Mouse (Mus musculus): Measurements from ENCODE around the gene Tctn1. TPM values are rescaled to one million over a fixed set of nuclear protein-coding genes. Genes with fewer than 3 reads are reported as not detected.

Gene Tctn1
- total RNA-seq, 2 experiments from 2014 or later = 3.7 to 6.5 TPM

GRCm38 (mm10) chr5:122249281-122249680, 15.0 kb downstream of the Tctn1 start:
- ATAC-seq (replicated peaks; ENCODE audit: poor library complexity) = no peak

- no peak for ATAC-seq (replicated peaks; ENCODE audit: poor library complexity)
These were observed 16.3 kb downstream of the Tctn1 start for GRCm38 (mm10) chr5:122247934-122248333.

- no peak for ATAC-seq (replicated peaks; ENCODE audit: poor library complexity)
These were observed 16.7 kb downstream of the Tctn1 start for GRCm38 (mm10) chr5:122247529-122247928.

- ATAC-seq (replicated peaks; ENCODE audit: poor library complexity) = no peak
These were observed 17.6 kb downstream of the Tctn1 start for GRCm38 (mm10) chr5:122246547-122247167.

GRCm38 (mm10) chr5:122245186-122245585, 19.1 kb downstream of the Tctn1 start:
- peak; percentile 24; the same call in 1 of the 2 replicates for ATAC-seq (replicated peaks; ENCODE audit: poor library complexity)

GRCm38 (mm10) chr5:122243781-122244523, 20.3 kb downstream of the Tctn1 start:
- no peak for ATAC-seq (replicated peaks; ENCODE audit: poor library complexity)

- peak; percentile 73 for ATAC-seq (replicated peaks; ENCODE audit: poor library complexity)
These were observed 21.6 kb downstream of the Tctn1 start for GRCm38 (mm10) chr5:122242521-122243123.

- ATAC-seq (replicated peaks; ENCODE audit: poor library complexity) = no peak
These were observed 23.3 kb downstream of the Tctn1 start for GRCm38 (mm10) chr5:122240989-122241388.

- no peak for ATAC-seq (replicated peaks; ENCODE audit: poor library complexity)
These were observed 23.7 kb downstream of the Tctn1 start for GRCm38 (mm10) chr5:122240521-122240920.

GRCm38 (mm10) chr5:122239618-122240017, 24.6 kb downstream of the Tctn1 start:
- no peak for ATAC-seq (replicated peaks; ENCODE audit: poor library complexity)

GRCm38 (mm10) chr5:122237200-122237599, 27.1 kb downstream of the Tctn1 start:
- ATAC-seq (replicated peaks; ENCODE audit: poor library complexity) = no peak

- no peak for ATAC-seq (replicated peaks; ENCODE audit: poor library complexity)
These were observed 28.9 kb downstream of the Tctn1 start for GRCm38 (mm10) chr5:122235196-122235836.

GRCm38 (mm10) chr5:122234319-122235195, 29.7 kb downstream of the Tctn1 start:
- ATAC-seq (replicated peaks; ENCODE audit: poor library complexity) = peak; percentile 44

- ATAC-seq (replicated peaks; ENCODE audit: poor library complexity) = peak; percentile 49
These were observed 30.6 kb downstream of the Tctn1 start for GRCm38 (mm10) chr5:122233695-122234094.

- peak; percentile 49 for ATAC-seq (replicated peaks; ENCODE audit: poor library complexity)
These were observed 31.1 kb downstream of the Tctn1 start for GRCm38 (mm10) chr5:122233077-122233581.

GRCm38 (mm10) chr5:122232004-122232403, 32.3 kb downstream of the Tctn1 start:
- ATAC-seq (replicated peaks; ENCODE audit: poor library complexity) = no peak

GRCm38 (mm10) chr5:122231431-122231830, 32.8 kb downstream of the Tctn1 start:
- no peak; the same call in 1 of the 2 replicates for ATAC-seq (replicated peaks; ENCODE audit: poor library complexity)

GRCm38 (mm10) chr5:122230816-122231215, 33.4 kb downstream of the Tctn1 start:
- ATAC-seq (replicated peaks; ENCODE audit: poor library complexity) = no peak

- no peak for ATAC-seq (replicated peaks; ENCODE audit: poor library complexity)
These were observed 35.5 kb downstream of the Tctn1 start for GRCm38 (mm10) chr5:122228772-122229171.

GRCm38 (mm10) chr5:122228271-122228765, 35.9 kb downstream of the Tctn1 start:
- no peak for ATAC-seq (replicated peaks; ENCODE audit: poor library complexity)

Measured in megakaryocyte progenitor cell, adult 5-6 weeks (primary cell).